Mouse (Mus musculus) heart, embryonic 14.5 days (tissue): ENCODE results near the gene Urb2. TPM values are rescaled to one million over a fixed set of nuclear protein-coding genes. Genes with fewer than 3 reads are reported as not detected.

Source experiments
- ATAC-seq: fragments of 200-750 bp; cut with Nextera tagmentation; 2 replicates; pipeline ENCODE4 v1.8.0; 2017; ENCODE audit warnings: low read depth, moderate TSS enrichment; ENCODE audit not compliant: insufficient number of reproducible peaks, insufficient read depth, low FRiP score
- H3K27ac ChIP-seq, 2 experiments: fragments of 200-500 bp in 1 of 2; fragments of 300-500 bp in 1 of 2; sonication (generic) in 1 of 2; replicated peaks in 1 of 2; 2 replicates each; pipeline ENCODE4 v1.5.1; 2012 to 2014; ENCODE audit warnings: low read depth in 2 of 2, low read length in 2 of 2, control low read depth in 1 of 2, mild to moderate bottlenecking in 1 of 2, mixed read lengths in 1 of 2; ENCODE audit not compliant: control insufficient read depth in 1 of 2, insufficient read depth in 1 of 2
- H3K27me3 ChIP-seq: fragments of 300-500 bp; sonication (generic); 2 replicates; pipeline ENCODE4 v1.6.1; 2014; ENCODE audit warnings: mild to moderate bottlenecking, low read length, control low read depth; ENCODE audit not compliant: control insufficient read depth, insufficient read depth
- H3K36me3 ChIP-seq: fragments of 300-500 bp; sonication (generic); 2 replicates; pipeline ENCODE4 v1.6.1; 2014; ENCODE audit warnings: mild to moderate bottlenecking, control low read depth, low read length, mixed read lengths; ENCODE audit not compliant: control insufficient read depth, insufficient read depth
- H3K4me1 ChIP-seq, 2 experiments: fragments of 200-500 bp in 1 of 2; fragments of 300-500 bp in 1 of 2; sonication (generic) in 1 of 2; 2 replicates each; pipeline ENCODE4 v1.6.1; 2012 to 2014; ENCODE audit warnings: low read length in 2 of 2, control low read depth in 1 of 2, mixed read lengths in 1 of 2; ENCODE audit not compliant: control insufficient read depth in 2 of 2, insufficient read depth in 2 of 2
- H3K4me2 ChIP-seq: fragments of 300-500 bp; sonication (generic); 2 replicates; pipeline ENCODE4 v1.6.1; 2014; ENCODE audit warnings: mild to moderate bottlenecking, low read length
- H3K4me3 ChIP-seq, 2 experiments: fragments of 200-500 bp in 1 of 2; fragments of 300-500 bp in 1 of 2; sonication (generic) in 1 of 2; 2 replicates each; pipeline ENCODE4 v1.5.1; 2012 to 2014; ENCODE audit warnings: low read length in 2 of 2, mild to moderate bottlenecking in 2 of 2, control low read depth in 1 of 2, low read depth in 1 of 2, moderate library complexity in 1 of 2; ENCODE audit not compliant: control insufficient read depth in 1 of 2, insufficient read depth in 1 of 2
- H3K9ac ChIP-seq: fragments of 300-500 bp; sonication (generic); 2 replicates; pipeline ENCODE4 v1.6.1; 2014; ENCODE audit warnings: mild to moderate bottlenecking, low read length
- H3K9me3 ChIP-seq: fragments of 300-500 bp; sonication (generic); 2 replicates; pipeline ENCODE4 v1.6.1; 2016; ENCODE audit warnings: low read length, control low read depth; ENCODE audit not compliant: control insufficient read depth
- WGBS: fragments of 180-500 bp; shearing (Covaris S2); extraction: QIAGEN DNeasy Blood & Tissue Kit; methylation state at CpG from one replicate; pipeline ENCODE4 v1.1.7; 2014; 5-methylcytosine and 5-hydroxymethylcytosine counted together
- polyA plus RNA-seq: library from polyadenylated mRNA; unstranded; fragments of >200 nt; fragmentation: Nextera tagmentation; extraction: Ambion mirVana; gene quantifications from 2 replicates; pipeline ENCODE4 v1.2.1, GENCODE M21; 2014

The Urb2 gene
- polyA plus RNA-seq, 1 experiment from 2014 or later: 4.4 TPM

DNA sequence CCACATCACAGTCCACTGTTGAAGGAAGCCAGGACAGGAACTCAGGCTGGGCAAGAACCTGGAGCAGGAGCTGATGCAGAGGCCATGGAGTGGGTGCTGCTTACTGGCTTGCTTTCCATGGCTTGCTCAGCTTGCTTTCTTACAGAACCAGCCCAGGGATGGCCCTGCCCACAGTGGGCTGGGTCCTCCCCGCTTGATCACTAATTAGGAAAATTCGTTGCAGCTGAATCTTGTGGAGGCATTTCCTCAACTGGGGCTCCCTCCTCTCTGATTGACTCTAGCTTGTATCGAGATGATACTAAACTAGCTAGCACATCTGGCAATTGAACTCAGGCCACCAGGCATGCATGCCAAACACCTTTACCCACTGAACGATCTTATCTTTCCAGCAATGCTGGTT is 18.0 kb downstream of the Urb2 start:
- H3K9ac ChIP-seq: no peak overlapping the region
- H3K36me3 ChIP-seq: peaks cover 89% of the 10 kb centered on the region
- H3K4me2 ChIP-seq: no peak overlapping the region
- no peaks in the 10 kb centered on the region for H3K4me1 ChIP-seq
- no peak overlapping the region for H3K4me3 ChIP-seq
- no peaks in the 10 kb centered on the region for H3K27me3 ChIP-seq
- H3K9me3 ChIP-seq: no peaks in the 10 kb centered on the region
- WGBS: 82% methylated on average over 4 of the region's 4 CpGs
- H3K27ac ChIP-seq: no peak overlapping the region
- no peak for ATAC-seq

DNA sequence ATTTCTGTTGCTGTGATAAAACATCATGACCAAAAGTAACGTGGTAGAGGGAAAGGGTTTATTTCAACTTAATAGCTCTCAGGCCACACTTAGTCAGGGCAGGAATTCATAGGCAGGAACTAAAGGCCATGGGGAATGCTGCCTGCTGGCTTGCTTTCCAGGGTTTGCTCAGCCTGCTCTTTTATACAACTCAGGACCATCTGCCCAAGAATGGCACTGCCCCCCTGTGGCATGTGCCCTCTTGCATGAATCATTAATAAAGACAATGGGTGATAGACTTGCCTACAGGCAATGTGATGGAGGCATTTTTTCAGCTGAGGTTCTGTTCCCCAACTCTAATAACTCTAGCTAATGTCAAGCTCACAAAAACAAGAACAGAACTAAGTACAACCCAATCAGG is 20.9 kb downstream of the Urb2 start:
- no peaks in the 10 kb centered on the region for H3K4me1 ChIP-seq
- no peaks in the 10 kb centered on the region for H3K27me3 ChIP-seq
- H3K9ac ChIP-seq: no peak overlapping the region
- WGBS: 91% methylated on average over 1 of the region's 1 CpGs
- no peak overlapping the region for H3K4me2 ChIP-seq
- H3K36me3 ChIP-seq: peaks cover 88% of the 10 kb centered on the region
- no peak overlapping the region for H3K27ac ChIP-seq
- H3K9me3 ChIP-seq: no peaks in the 10 kb centered on the region
- ATAC-seq: no peak
- H3K4me3 ChIP-seq: no peak overlapping the region

DNA sequence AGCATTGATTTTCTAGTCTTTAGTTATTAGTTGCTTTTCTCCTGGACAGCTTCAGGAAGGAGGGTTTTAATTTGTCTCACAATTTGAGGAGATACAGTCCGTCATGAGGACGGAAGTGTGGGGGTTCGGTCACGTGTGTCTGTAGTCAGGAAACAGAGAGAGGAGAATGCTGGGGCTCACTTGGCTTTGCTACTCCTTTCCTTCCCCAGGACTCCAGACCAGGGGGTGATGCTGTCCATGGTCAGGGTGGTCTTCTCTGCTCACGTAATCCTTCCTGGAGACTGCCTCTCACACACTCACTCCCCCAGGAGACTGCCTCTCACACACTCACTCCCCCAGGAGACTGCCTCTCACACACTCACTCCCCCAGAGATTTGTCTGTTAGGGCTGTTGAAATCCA is 23.1 kb downstream of the Urb2 start:
- peaks cover 74% of the 10 kb centered on the region for H3K36me3 ChIP-seq
- WGBS: 93% methylated on average over 5 of the region's 5 CpGs
- no peaks in the 10 kb centered on the region for H3K9me3 ChIP-seq
- no peak overlapping the region for H3K27ac ChIP-seq
- no peak overlapping the region for H3K4me3 ChIP-seq
- H3K4me1 ChIP-seq: no peaks in the 10 kb centered on the region
- no peak overlapping the region for H3K4me2 ChIP-seq
- H3K9ac ChIP-seq: no peak overlapping the region
- no peaks in the 10 kb centered on the region for H3K27me3 ChIP-seq
- no peak for ATAC-seq

DNA sequence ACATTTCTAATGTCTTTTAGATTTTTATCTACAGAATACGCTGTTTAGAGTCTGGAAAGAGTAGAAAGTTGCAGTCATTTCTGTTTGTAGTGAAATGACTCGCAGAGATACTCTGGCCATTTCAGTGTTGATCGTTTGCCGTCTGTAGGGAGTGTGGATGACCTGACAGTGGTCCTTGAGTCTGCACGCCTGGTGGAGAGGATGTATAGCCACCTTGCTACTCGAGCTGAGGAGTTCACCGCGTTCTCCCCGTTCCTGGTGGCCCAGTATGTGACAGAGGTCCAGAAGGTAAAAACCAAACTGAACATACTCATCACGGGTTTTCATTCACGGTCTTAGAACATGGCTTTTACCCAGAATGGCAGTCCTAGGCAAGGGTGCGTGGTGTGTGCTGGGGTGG is 23.6 kb downstream of the Urb2 start:
- Histone ChIP-seq H3K9me3 (no peaks in the 10 kb centered on the region), H3K27me3 (no peaks in the 10 kb centered on the region), H3K9ac (no peak overlapping the region), H3K4me2 (no peak overlapping the region), H3K27ac (no peak overlapping the region), H3K4me1 (no peaks in the 10 kb centered on the region), H3K36me3 (peaks cover 73% of the 10 kb centered on the region), H3K4me3 (no peak overlapping the region)
- ATAC-seq: no peak
- 94% methylated on average over 12 of the region's 12 CpGs for WGBS

DNA sequence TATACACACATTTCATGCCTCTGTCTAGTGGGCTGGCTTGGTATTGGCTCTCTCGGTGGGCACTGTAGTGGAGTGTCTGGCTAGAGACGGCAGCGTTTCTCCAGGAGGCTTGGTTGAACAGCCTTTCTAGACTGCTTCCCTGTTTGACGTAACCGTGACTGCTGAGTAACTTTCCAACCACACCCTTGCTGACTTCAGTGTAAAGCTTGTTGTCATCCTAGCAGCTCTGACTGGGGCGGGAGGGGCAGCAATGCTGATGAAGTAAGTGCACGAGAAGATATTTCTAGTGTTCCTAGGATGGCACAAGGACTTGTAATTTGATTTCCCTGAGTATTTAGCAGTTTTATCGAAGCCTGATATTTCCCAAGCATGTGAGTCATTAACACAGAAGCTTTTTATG is 24.5 kb downstream of the Urb2 start:
- H3K4me3 ChIP-seq: no peak overlapping the region
- H3K27me3 ChIP-seq: no peaks in the 10 kb centered on the region
- no peaks in the 10 kb centered on the region for H3K9me3 ChIP-seq
- H3K27ac ChIP-seq: no peak overlapping the region
- 75% methylated on average over 8 of the region's 8 CpGs for WGBS
- peaks cover 73% of the 10 kb centered on the region for H3K36me3 ChIP-seq
- H3K9ac ChIP-seq: no peak overlapping the region
- H3K4me2 ChIP-seq: no peak overlapping the region
- no peak for ATAC-seq
- H3K4me1 ChIP-seq: no peaks in the 10 kb centered on the region

DNA sequence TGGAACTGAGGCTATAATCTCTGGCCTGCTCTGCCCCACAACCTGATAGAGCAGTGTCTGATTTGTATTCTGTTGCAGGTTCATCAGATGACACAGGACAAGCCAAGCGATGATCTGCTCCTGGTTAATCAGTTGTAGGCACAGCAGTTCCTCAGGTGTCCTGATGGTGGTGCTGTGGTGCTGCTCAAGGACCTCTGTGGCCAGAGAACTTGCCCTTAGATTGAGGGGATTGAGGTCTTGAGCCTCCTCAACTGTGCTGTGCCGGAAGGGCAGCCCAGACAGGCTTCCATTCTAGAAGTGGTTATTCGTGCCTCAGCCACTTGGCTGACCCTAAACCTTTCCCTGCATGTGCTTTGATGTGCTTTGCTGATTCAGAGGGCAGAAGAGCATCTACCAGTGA is 30.8 kb downstream of the Urb2 start:
- Histone ChIP-seq H3K9ac (no peak overlapping the region), H3K27me3 (peaks cover 3% of the 10 kb centered on the region; the same call in 1 of the 2 replicates), H3K4me1 (peaks cover 0 to 3% of the 10 kb centered on the region in 2 experiments; a peak in 1 of 4 replicates), H3K4me3 (no peak overlapping the region), H3K27ac (no peak overlapping the region), H3K36me3 (peaks cover 22% of the 10 kb centered on the region), H3K9me3 (no peaks in the 10 kb centered on the region), H3K4me2 (no peak overlapping the region)
- no peak for ATAC-seq
- WGBS: 20% methylated on average over 3 of the region's 3 CpGs

DNA sequence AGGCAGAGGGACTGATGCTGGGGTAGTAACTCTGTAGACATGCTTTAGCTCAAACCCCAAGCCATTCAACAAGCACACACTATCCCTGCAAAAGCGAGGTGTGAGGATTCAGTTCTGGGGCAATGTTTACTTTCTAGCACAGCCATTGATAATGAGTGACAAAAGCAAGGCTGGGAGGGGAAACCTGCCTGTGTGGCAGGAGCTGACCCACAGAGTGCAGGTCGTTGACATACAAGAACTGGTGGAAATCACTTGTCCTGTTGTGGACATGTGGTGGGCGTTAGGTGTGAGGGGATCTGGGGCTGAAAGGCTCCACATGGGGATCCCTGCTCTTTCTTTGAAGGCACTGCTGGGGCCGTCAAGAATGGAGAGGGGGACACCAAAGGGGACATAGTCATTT is 31.3 kb downstream of the Urb2 start:
- ATAC-seq: no peak
- WGBS: 38% methylated on average over 4 of the region's 4 CpGs
- Histone ChIP-seq H3K4me1 (peaks cover 0 to 3% of the 10 kb centered on the region in 2 experiments; a peak in 1 of 4 replicates), H3K27me3 (peaks cover 3% of the 10 kb centered on the region; the same call in 1 of the 2 replicates), H3K4me2 (no peak overlapping the region), H3K4me3 (no peak overlapping the region), H3K9me3 (no peaks in the 10 kb centered on the region), H3K9ac (no peak overlapping the region), H3K27ac (no peak overlapping the region), H3K36me3 (peaks cover 17% of the 10 kb centered on the region)

DNA sequence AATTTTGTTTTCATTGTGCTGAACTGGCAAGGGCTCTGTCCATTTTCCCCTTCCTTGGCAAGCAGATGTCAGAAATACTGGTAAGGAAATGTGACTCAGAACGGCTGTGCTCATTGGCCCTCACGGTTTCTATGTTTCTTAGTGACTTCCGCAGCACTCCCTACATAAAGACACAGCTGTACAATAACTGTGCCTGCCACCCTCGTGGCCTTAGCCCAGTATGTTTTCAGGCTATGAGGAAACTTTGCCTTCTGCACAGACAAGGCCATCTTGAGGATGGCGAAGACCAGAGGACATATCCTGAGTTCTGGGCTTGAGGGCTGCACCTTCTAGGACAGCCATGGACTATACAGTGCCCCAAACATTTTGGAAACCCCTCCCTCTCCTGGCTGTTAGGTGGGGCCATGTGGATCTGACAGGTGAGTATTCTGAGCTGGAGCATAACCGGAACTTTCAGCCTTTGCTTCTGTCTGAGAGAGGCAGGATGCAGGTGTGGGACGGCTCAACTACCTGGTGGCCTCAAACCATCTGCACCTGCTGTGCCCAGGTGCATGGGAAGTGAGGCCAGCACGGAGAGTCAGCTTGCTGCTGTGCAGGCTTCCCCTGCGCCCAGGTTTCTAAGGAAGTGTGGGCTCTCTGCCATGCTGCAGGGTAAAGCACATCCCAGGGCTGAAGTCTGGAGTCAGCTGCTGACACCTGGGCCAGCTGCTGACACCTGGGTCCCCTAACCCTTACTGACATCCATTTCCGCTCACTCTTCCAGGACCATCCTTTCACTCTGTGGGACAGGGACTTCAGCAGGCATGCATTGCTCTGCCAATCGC is 35.7 kb downstream of the Urb2 start:
- H3K4me2 ChIP-seq: no peak overlapping the region
- H3K9ac ChIP-seq: no peak overlapping the region
- ATAC-seq: no peak
- H3K27me3 ChIP-seq: peaks cover 3% of the 10 kb centered on the region; the same call in 1 of the 2 replicates
- H3K4me3 ChIP-seq: no peak overlapping the region
- no peak overlapping the region for H3K27ac ChIP-seq
- 82% methylated on average over 11 of the region's 11 CpGs for WGBS
- peaks cover 0 to 3% of the 10 kb centered on the region in 2 experiments; a peak in 1 of 4 replicates for H3K4me1 ChIP-seq
- no peaks in the 10 kb centered on the region for H3K36me3 ChIP-seq
- no peaks in the 10 kb centered on the region for H3K9me3 ChIP-seq
